Mouse (Mus musculus): Measurements from ENCODE around the gene Aldh1a7.

Aldh1a7 gene

GRCm38 (mm10) chr19:20720298-20720697 is 7.1 kb downstream of the Aldh1a7 start:
- Histone ChIP-seq H3K4me3 (replicated peaks; ENCODE audit: low read length) (no peak overlapping the region), H3K4me1 (replicated peaks; ENCODE audit: low read depth, low read length) (no peaks in the 10 kb centered on the region), H3K36me3 (ENCODE audit: insufficient read depth, low read length) (no peaks in the 10 kb centered on the region), H3K9me3 (ENCODE audit: low read length) (no peaks in the 10 kb centered on the region), H3K27me3 (ENCODE audit: insufficient read depth, low read length) (no peaks in the 10 kb centered on the region)
- TF ChIP-seq CTCF (conservative IDR thresholded peaks at IDR 0.05; ENCODE audit: low read length), result no peak
- no peak for TF ChIP-seq NANOG (IDR thresholded peaks at IDR 0.05; ENCODE audit: borderline replicate concordance, low read length)
- no peak for TF ChIP-seq POU5F1 (IDR thresholded peaks at IDR 0.05; ENCODE audit: borderline replicate concordance, low read length)

GRCm38 (mm10) chr19:20715617-20716016 is 11.7 kb downstream of the Aldh1a7 start:
- TF ChIP-seq NANOG (IDR thresholded peaks at IDR 0.05; ENCODE audit: borderline replicate concordance, low read length), result no peak
- TF ChIP-seq CTCF (conservative IDR thresholded peaks at IDR 0.05; ENCODE audit: low read length), result no peak
- TF ChIP-seq POU5F1 (IDR thresholded peaks at IDR 0.05; ENCODE audit: borderline replicate concordance, low read length), result no peak
- Histone ChIP-seq H3K9me3 (ENCODE audit: low read length) (no peaks in the 10 kb centered on the region), H3K4me3 (replicated peaks; ENCODE audit: low read length) (no peak overlapping the region), H3K27me3 (ENCODE audit: insufficient read depth, low read length) (no peaks in the 10 kb centered on the region), H3K36me3 (ENCODE audit: insufficient read depth, low read length) (no peaks in the 10 kb centered on the region), H3K4me1 (replicated peaks; ENCODE audit: low read depth, low read length) (no peaks in the 10 kb centered on the region)

- Histone ChIP-seq H3K9me3 (ENCODE audit: low read length) (no peaks in the 10 kb centered on the region), H3K27me3 (ENCODE audit: insufficient read depth, low read length) (no peaks in the 10 kb centered on the region), H3K4me3 (replicated peaks; ENCODE audit: low read length) (no peak overlapping the region), H3K4me1 (replicated peaks; ENCODE audit: low read depth, low read length) (no peaks in the 10 kb centered on the region), H3K36me3 (ENCODE audit: insufficient read depth, low read length) (no peaks in the 10 kb centered on the region)
- no peak for TF ChIP-seq CTCF (conservative IDR thresholded peaks at IDR 0.05; ENCODE audit: low read length)
- no peak for TF ChIP-seq POU5F1 (IDR thresholded peaks at IDR 0.05; ENCODE audit: borderline replicate concordance, low read length)
- TF ChIP-seq NANOG (IDR thresholded peaks at IDR 0.05; ENCODE audit: borderline replicate concordance, low read length), result no peak
These were observed 12.3 kb downstream of the Aldh1a7 start for GRCm38 (mm10) chr19:20715093-20715492.

GRCm38 (mm10) chr19:20714543-20714942 is 12.8 kb downstream of the Aldh1a7 start:
- Histone ChIP-seq H3K27me3 (ENCODE audit: insufficient read depth, low read length) (no peaks in the 10 kb centered on the region), H3K36me3 (ENCODE audit: insufficient read depth, low read length) (no peaks in the 10 kb centered on the region), H3K4me1 (replicated peaks; ENCODE audit: low read depth, low read length) (no peaks in the 10 kb centered on the region), H3K9me3 (ENCODE audit: low read length) (no peaks in the 10 kb centered on the region), H3K4me3 (replicated peaks; ENCODE audit: low read length) (no peak overlapping the region)
- TF ChIP-seq NANOG (IDR thresholded peaks at IDR 0.05; ENCODE audit: borderline replicate concordance, low read length), result no peak
- no peak for TF ChIP-seq CTCF (conservative IDR thresholded peaks at IDR 0.05; ENCODE audit: low read length)
- no peak for TF ChIP-seq POU5F1 (IDR thresholded peaks at IDR 0.05; ENCODE audit: borderline replicate concordance, low read length)

- no peaks in the 10 kb centered on the region for H3K4me1 ChIP-seq (replicated peaks; ENCODE audit: low read depth, low read length)
- no peaks in the 10 kb centered on the region for H3K27me3 ChIP-seq (ENCODE audit: insufficient read depth, low read length)
- H3K36me3 ChIP-seq (ENCODE audit: insufficient read depth, low read length), result no peaks in the 10 kb centered on the region
- no peak for TF ChIP-seq POU5F1 (IDR thresholded peaks at IDR 0.05; ENCODE audit: borderline replicate concordance, low read length)
- H3K4me3 ChIP-seq (replicated peaks; ENCODE audit: low read length), result no peak overlapping the region
- H3K9me3 ChIP-seq (ENCODE audit: low read length), result no peaks in the 10 kb centered on the region
These were observed 20.2 kb downstream of the Aldh1a7 start for GRCm38 (mm10) chr19:20707159-20707558.

GRCm38 (mm10) chr19:20706747-20707146 is 20.6 kb downstream of the Aldh1a7 start:
- Histone ChIP-seq H3K9me3 (ENCODE audit: low read length) (no peaks in the 10 kb centered on the region), H3K27me3 (ENCODE audit: insufficient read depth, low read length) (no peaks in the 10 kb centered on the region), H3K36me3 (ENCODE audit: insufficient read depth, low read length) (no peaks in the 10 kb centered on the region), H3K4me1 (replicated peaks; ENCODE audit: low read depth, low read length) (no peaks in the 10 kb centered on the region), H3K4me3 (replicated peaks; ENCODE audit: low read length) (no peak overlapping the region)
- TF ChIP-seq CTCF (conservative IDR thresholded peaks at IDR 0.05; ENCODE audit: low read length) (no peak), POU5F1 (IDR thresholded peaks at IDR 0.05; ENCODE audit: borderline replicate concordance, low read length) (no peak), NANOG (IDR thresholded peaks at IDR 0.05; ENCODE audit: borderline replicate concordance, low read length) (no peak)

DNA sequence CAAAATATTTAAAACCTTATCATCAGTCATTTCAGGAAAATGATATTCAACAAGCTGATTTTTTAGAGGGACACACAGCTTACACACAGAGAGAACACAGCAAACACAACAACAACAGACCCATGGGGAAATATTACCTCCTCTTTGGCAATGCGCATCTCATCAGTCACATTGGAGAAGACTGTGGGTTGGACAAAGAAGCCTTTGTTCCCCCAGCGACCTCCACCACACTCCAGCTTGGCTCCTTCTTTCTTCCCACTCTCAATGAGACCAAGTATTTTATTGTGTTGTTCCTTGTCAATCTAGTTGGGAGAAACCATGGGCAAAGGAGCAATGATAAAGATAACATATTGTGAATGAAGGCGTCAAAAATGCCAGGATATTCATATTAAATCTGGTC is 25.3 kb downstream of the Aldh1a7 start:
- Histone ChIP-seq H3K4me1 (replicated peaks; ENCODE audit: low read depth, low read length) (no peaks in the 10 kb centered on the region), H3K27me3 (ENCODE audit: insufficient read depth, low read length) (no peaks in the 10 kb centered on the region), H3K9me3 (ENCODE audit: low read length) (no peaks in the 10 kb centered on the region), H3K4me3 (replicated peaks; ENCODE audit: low read length) (no peak overlapping the region), H3K36me3 (ENCODE audit: insufficient read depth, low read length) (no peaks in the 10 kb centered on the region)
- no peak for TF ChIP-seq CTCF (conservative IDR thresholded peaks at IDR 0.05; ENCODE audit: low read length)
- TF ChIP-seq POU5F1 (IDR thresholded peaks at IDR 0.05; ENCODE audit: borderline replicate concordance, low read length), result no peak
- TF ChIP-seq NANOG (IDR thresholded peaks at IDR 0.05; ENCODE audit: borderline replicate concordance, low read length), result no peak

DNA sequence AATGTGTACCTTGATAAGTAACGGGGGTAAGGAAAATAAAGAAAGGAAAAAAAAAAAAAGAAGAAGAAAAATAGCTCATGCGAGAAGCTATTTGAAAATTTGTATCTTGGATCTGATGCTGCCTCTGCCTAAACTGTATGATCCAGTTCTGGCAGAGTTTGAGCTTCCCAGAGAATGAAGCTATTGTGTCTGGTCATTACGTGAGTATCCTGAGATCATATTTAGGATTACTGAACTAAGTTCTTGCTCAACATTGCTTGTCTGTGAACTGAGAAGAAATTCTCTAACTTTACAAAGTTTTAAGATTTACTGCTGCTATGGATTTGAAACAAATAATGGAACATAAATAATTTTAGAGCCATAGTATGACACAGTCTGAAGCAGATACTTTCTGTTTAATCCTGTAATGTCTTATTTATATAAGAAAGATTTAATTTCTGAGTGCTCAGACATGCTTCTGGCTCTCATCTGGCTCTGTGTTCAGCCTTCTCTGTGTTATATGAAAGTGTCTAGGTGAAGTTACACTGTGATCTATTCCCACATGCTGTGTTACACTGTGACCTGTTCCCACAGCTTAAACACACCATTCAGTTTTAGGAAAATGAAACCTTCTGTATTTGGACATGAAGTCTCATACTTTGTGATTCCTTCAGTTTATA is 49.5 kb downstream of the Aldh1a7 start:
- Histone ChIP-seq H3K27me3 (ENCODE audit: insufficient read depth, low read length) (no peaks in the 10 kb centered on the region), H3K4me1 (replicated peaks; ENCODE audit: low read depth, low read length) (no peaks in the 10 kb centered on the region), H3K4me3 (replicated peaks; ENCODE audit: low read length) (no peak overlapping the region), H3K9me3 (ENCODE audit: low read length) (no peaks in the 10 kb centered on the region), H3K36me3 (ENCODE audit: insufficient read depth, low read length) (no peaks in the 10 kb centered on the region)
- TF ChIP-seq NANOG (IDR thresholded peaks at IDR 0.05; ENCODE audit: borderline replicate concordance, low read length), result no peak
- no peak for TF ChIP-seq CTCF (conservative IDR thresholded peaks at IDR 0.05; ENCODE audit: low read length)
- no peak for TF ChIP-seq POU5F1 (IDR thresholded peaks at IDR 0.05; ENCODE audit: borderline replicate concordance, low read length)

All from E14TG2a.4 (cell line).